Mouse (Mus musculus): ENCODE data around the gene Tmem60.

DNA sequence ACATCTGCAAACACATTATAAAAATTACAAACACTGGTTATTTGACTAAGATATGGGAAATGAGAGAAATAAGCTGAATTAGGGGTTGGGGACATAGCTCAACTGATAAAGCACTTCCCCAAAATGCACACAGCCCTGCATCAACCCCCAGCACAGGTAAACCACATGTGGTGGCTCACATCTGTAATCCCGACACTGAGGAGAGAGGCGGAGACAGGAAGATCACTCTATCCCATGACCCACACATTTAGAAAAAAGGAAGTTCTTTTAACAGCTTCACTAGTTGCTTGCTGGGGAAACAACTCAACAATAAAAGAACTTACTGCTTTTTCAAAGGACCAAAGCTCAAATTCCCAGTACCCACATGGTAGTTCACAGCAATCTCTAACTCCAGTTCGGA, 50.6 kb downstream of the Tmem60 start:
- no peak for TF ChIP-seq CTCF (IDR thresholded peaks at IDR 0.05; ENCODE audit: low read depth, low read length)
- no peak for TF ChIP-seq GATA1 (IDR thresholded peaks at IDR 0.05; ENCODE audit: borderline replicate concordance, low read length)
- peak; percentile 30; the same call in 1 of the 2 replicates for TF ChIP-seq TAL1 (conservative IDR thresholded peaks at IDR 0.05; ENCODE audit: low read depth, low read length)
- no peak for TF ChIP-seq POLR2AphosphoS5 (IDR thresholded peaks at IDR 0.05; ENCODE audit: insufficient replicate concordance, low read depth, low read length)
- TF ChIP-seq GATA2 (IDR thresholded peaks at IDR 0.05; ENCODE audit: borderline replicate concordance, low read depth, low read length), result no peak
